ENCODE assay signal across 20 mouse cellular contexts in genomic region chr11:69710470-69710869, GRCm38 (mm10). TPM values are rescaled to one million over a fixed set of nuclear protein-coding genes. Genes with fewer than 3 reads are reported as not detected.
DNase-seq lines count a peak whose midpoint lies in the region; ATAC-seq lines count a peak whose summit lies in the region.
"Had no signal": no experiment of that assay in that cellular context is flagged by ENCODE, and none has a peak within 500 bp of the region (broad histone marks: within the 10 kb centered on the region; RNA-seq: fewer than 3 reads in every experiment).

No protein-coding gene starts in this region.

- H3K4me3 ChIP-seq in liver, embryonic 13.5 days (replicated peaks) = no peak overlapping the region
- no peak overlapping the region for H3K4me3 ChIP-seq in liver, embryonic 11.5 days (ENCODE audit: low read depth, low read length)
- H3K4me3 ChIP-seq: embryonic facial prominence, embryonic 10.5 days; erythroblast, embryonic 14.5 days; forebrain, embryonic 15.5 days; heart, embryonic 10.5 days; hindbrain, embryonic 12.5 days had no signal

- peaks cover 38% of the 10 kb centered on the region for H3K4me1 ChIP-seq in liver, embryonic 13.5 days (replicated peaks)
- peaks cover 14% of the 10 kb centered on the region for H3K4me1 ChIP-seq in liver, embryonic 11.5 days (replicated peaks; ENCODE audit: control insufficient read depth, insufficient read depth, low read length)
- H3K4me1 ChIP-seq: hindbrain, embryonic 12.5 days had no signal

- H3K4me2 ChIP-seq in liver, embryonic 13.5 days = no peak overlapping the region
- H3K4me2 ChIP-seq in liver, embryonic 11.5 days = no peak overlapping the region
- H3K4me2 ChIP-seq: forebrain, embryonic 15.5 days; hindbrain, embryonic 12.5 days had no signal

- no peak overlapping the region for H3K9ac ChIP-seq in liver, embryonic 13.5 days
- H3K9ac ChIP-seq in liver, embryonic 11.5 days (ENCODE audit: low read depth, low read length) = no peak overlapping the region
- H3K9ac ChIP-seq: forebrain, embryonic 15.5 days; hindbrain, embryonic 12.5 days had no signal

- peak overlapping the region; percentile 20 for H3K27ac ChIP-seq in liver, embryonic 13.5 days
- H3K27ac ChIP-seq in liver, embryonic 11.5 days (ENCODE audit: low read depth, low read length) = no peak overlapping the region
- H3K27ac ChIP-seq: forebrain, embryonic 15.5 days; hindbrain, embryonic 12.5 days had no signal

- 62% methylated on average over 3 of the region's 3 CpGs for WGBS in liver, embryonic 13.5 days (ENCODE audit: insufficient replicate concordance)
- 78% methylated on average over 3 of the region's 3 CpGs for WGBS in liver, embryonic 11.5 days

- no peaks in the 10 kb centered on the region for H3K27me3 ChIP-seq in liver, embryonic 13.5 days
- H3K27me3 ChIP-seq in liver, embryonic 11.5 days (replicated peaks; ENCODE audit: control insufficient read depth, insufficient read depth, low read length) = no peaks in the 10 kb centered on the region
- H3K27me3 ChIP-seq: forebrain, embryonic 15.5 days; Patski had no signal

- H3K36me3 ChIP-seq in liver, embryonic 13.5 days = no peaks in the 10 kb centered on the region
- no peaks in the 10 kb centered on the region for H3K36me3 ChIP-seq in liver, embryonic 11.5 days (ENCODE audit: control insufficient read depth, insufficient read depth, low read length)
- H3K36me3 ChIP-seq: embryonic facial prominence, embryonic 10.5 days; forebrain, embryonic 15.5 days; heart, embryonic 10.5 days; hindbrain, embryonic 12.5 days had no signal

- DNase-seq in liver, embryonic 13.5 days = no peak
- DNase-seq in liver, embryonic 11.5 days (ENCODE audit: low spot score) = no peak
- DNase-seq in ES-CJ7 (ENCODE audit: low read depth, low spot score) = peak; percentile 51
- no peak for DNase-seq in natural killer cell, adult 2 months (ENCODE audit: low spot score in 2 of 2)
- DNase-seq: adrenal gland, adult 2 months; adrenal gland, postnatal 36 days; gastrocnemius, postnatal 10 days; heart, adult 18-20 months; heart, postnatal 10 days; heart, postnatal 4 days had no signal

- no peak for ATAC-seq in liver, embryonic 13.5 days (ENCODE audit: low read depth)
- no peak for ATAC-seq in liver, embryonic 11.5 days (replicated peaks; ENCODE audit: low FRiP score)
- 0 out of 2 replicates have a peak, but pooled peaks have one; percentile 50 for ATAC-seq in erythroblast, adult 5-6 weeks (replicated peaks; ENCODE audit: low FRiP score, poor library complexity, severe bottlenecking)
- ATAC-seq in CD4-positive, CD25-positive, alpha-beta regulatory T cell, adult 4 months = no peak
- ATAC-seq: forebrain, embryonic 15.5 days; hindbrain, embryonic 16.5 days; Patski had no signal

- H3K9me3 ChIP-seq in liver, embryonic 13.5 days (replicated peaks) = no peaks in the 10 kb centered on the region
- H3K9me3 ChIP-seq in liver, embryonic 11.5 days (ENCODE audit: control insufficient read depth, low read length) = no peaks in the 10 kb centered on the region
- H3K9me3 ChIP-seq: embryonic facial prominence, embryonic 10.5 days; forebrain, embryonic 15.5 days; heart, embryonic 10.5 days; hindbrain, embryonic 12.5 days had no signal

RNA-seq across cellular contexts. Expression of gene Tnfsfm13, which starts 14.6 kb away (rescaled TPM):
- polyA plus RNA-seq in liver, embryonic 13.5 days (2015; fragmentation: Nextera tagmentation; extraction: Ambion mirVana) = 1.1 and 1.4 TPM in 2 replicates
- 1.7 and 2.6 TPM in 2 replicates for polyA plus RNA-seq in liver, embryonic 11.5 days (2014; fragmentation: Nextera tagmentation; extraction: Ambion mirVana)
- 0.38 and 4.8 TPM in 2 replicates for total RNA-seq in erythroblast, adult 5-6 weeks (2015; ENCODE audit: low replicate concordance)
- 2.8 and 5.2 TPM in 2 replicates for total RNA-seq in erythroblast, adult 5-6 weeks (2017; ENCODE audit: low replicate concordance)
- polyA plus RNA-seq in CD4-positive, CD25-positive, alpha-beta regulatory T cell, adult 4 months (2017; shearing (Covaris generic)) = not detected
- polyA plus RNA-seq: erythroblast, embryonic 14.5 days had no signal

RNA-seq across cellular contexts. Expression of gene Tnfsf12, which starts 14.8 kb away (rescaled TPM):
- 2.1 and 2.6 TPM in 2 replicates for polyA plus RNA-seq in liver, embryonic 13.5 days (2015; fragmentation: Nextera tagmentation; extraction: Ambion mirVana)
- 4.5 and 6.0 TPM in 2 replicates for polyA plus RNA-seq in liver, embryonic 11.5 days (2014; fragmentation: Nextera tagmentation; extraction: Ambion mirVana)
- 1.3 TPM in 1 of 2 replicates, not detected in the other for total RNA-seq in erythroblast, adult 5-6 weeks (2015; ENCODE audit: low replicate concordance)
- 0.17 and 1.1 TPM in 2 replicates for total RNA-seq in erythroblast, adult 5-6 weeks (2017; ENCODE audit: low replicate concordance)
- under 1 TPM in 1 of 2 experiments, not detected in 1; 0.23 TPM for polyA plus RNA-seq in CD4-positive, CD25-positive, alpha-beta regulatory T cell, adult 4 months (2017; shearing (Covaris generic))

RNA-seq across cellular contexts. Expression of gene Tnfsf13, which starts 24.9 kb away (rescaled TPM):
- 0.10 TPM in 1 of 2 replicates, not detected in the other for polyA plus RNA-seq in liver, embryonic 13.5 days (2015; fragmentation: Nextera tagmentation; extraction: Ambion mirVana)
- polyA plus RNA-seq in liver, embryonic 11.5 days (2014; fragmentation: Nextera tagmentation; extraction: Ambion mirVana) = 0.37 TPM in 1 of 2 replicates, not detected in the other
- 9.2 and 17.9 TPM in 2 replicates for total RNA-seq in erythroblast, adult 5-6 weeks (2015; ENCODE audit: low replicate concordance)
- 0.28 and 7.8 TPM in 2 replicates for total RNA-seq in erythroblast, adult 5-6 weeks (2017; ENCODE audit: low replicate concordance)
- polyA plus RNA-seq in CD4-positive, CD25-positive, alpha-beta regulatory T cell, adult 4 months (2017; shearing (Covaris generic)) = not detected
- polyA plus RNA-seq: embryonic facial prominence, embryonic 10.5 days; erythroblast, embryonic 14.5 days; forebrain, embryonic 11.5 days had no signal

RNA-seq across cellular contexts. Expression of gene Senp3, which starts 28.6 kb away (rescaled TPM):
- polyA plus RNA-seq in liver, embryonic 13.5 days (2015; fragmentation: Nextera tagmentation; extraction: Ambion mirVana) = 37.3 and 38.6 TPM in 2 replicates
- 75.4 and 79.1 TPM in 2 replicates for polyA plus RNA-seq in liver, embryonic 11.5 days (2014; fragmentation: Nextera tagmentation; extraction: Ambion mirVana)
- 46.4 and 52.3 TPM in 2 replicates for total RNA-seq in erythroblast, adult 5-6 weeks (2015; ENCODE audit: low replicate concordance)
- total RNA-seq in erythroblast, adult 5-6 weeks (2017; ENCODE audit: low replicate concordance) = 10.3 and 18.2 TPM in 2 replicates
- 10 to 100 TPM; 31.6 to 47.4 TPM for polyA plus RNA-seq in CD4-positive, CD25-positive, alpha-beta regulatory T cell, adult 4 months (2017; shearing (Covaris generic))

RNA-seq across cellular contexts. Expression of gene Eif4a1, which starts 38.2 kb away (rescaled TPM):
- polyA plus RNA-seq in liver, embryonic 13.5 days (2015; fragmentation: Nextera tagmentation; extraction: Ambion mirVana) = 351 and 453 TPM in 2 replicates
- 755 and 757 TPM in 2 replicates for polyA plus RNA-seq in liver, embryonic 11.5 days (2014; fragmentation: Nextera tagmentation; extraction: Ambion mirVana)
- 177 and 204 TPM in 2 replicates for total RNA-seq in erythroblast, adult 5-6 weeks (2015; ENCODE audit: low replicate concordance)
- total RNA-seq in erythroblast, adult 5-6 weeks (2017; ENCODE audit: low replicate concordance) = 163 and 169 TPM in 2 replicates
- polyA plus RNA-seq in CD4-positive, CD25-positive, alpha-beta regulatory T cell, adult 4 months (2017; shearing (Covaris generic)) = 100 to 1,000 TPM; 166 to 236 TPM
